Mouse (Mus musculus): ENCODE measurements around the gene Scn1a.
A peak's percentile ranks its signal among the peaks of the same experiment; 100 is the strongest.

DNA sequence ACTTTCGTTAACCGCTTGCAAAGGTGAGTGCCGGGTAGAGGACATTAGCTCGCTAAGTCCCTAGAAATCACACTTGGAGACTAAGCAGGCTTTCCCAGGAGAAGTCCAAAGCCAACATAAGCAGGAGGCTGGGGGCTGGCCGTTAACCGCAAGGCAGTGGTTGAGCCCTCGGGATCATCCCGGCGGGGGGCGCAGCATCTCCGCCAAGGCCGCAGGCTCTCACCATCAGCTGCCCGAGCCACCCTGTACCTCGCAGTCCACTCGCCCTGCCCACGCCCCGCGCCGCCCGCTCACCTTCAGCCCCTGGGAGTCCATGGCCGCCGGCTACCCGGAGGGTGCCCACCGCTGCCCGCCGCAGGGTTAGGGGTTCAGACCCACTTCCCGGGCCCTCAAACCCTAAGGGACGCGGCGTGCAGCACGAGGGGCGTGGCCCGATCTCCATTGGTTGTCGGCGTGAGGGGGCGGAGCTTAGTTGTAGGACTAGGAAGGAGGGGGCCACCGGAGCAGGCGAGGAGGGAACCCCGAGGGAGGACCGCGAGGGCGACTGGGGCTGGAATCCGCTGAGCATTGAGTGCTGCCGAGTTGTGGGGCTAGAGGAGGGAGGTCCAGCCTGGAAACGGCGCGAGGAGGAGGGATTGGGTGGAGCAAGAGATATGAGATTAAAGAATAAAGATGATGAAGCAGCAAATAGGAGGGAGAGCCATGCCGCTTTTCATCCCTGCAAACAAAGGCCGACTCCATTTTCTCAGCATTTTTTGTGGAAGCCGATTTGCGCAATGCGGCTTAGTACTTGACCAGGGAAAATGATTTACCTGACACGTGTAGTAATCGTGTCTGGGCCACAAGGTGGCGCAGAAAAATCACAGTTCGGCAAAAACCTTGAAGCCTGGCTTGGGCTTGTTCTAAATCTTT lies 184.2 kb downstream of the Scn1a start, which contains the start of gene Ttc21b:
- TF ChIP-seq EP300 (IDR thresholded peaks at IDR 0.05; ENCODE audit: insufficient read depth, low read depth, low read length): peak; percentile 41; the same call in 1 of the 2 replicates
- TF ChIP-seq CTCF (IDR thresholded peaks at IDR 0.05): peak; percentile 89
- TF ChIP-seq POLR2A (IDR thresholded peaks at IDR 0.05; ENCODE audit: insufficient read depth, low read depth, low read length): 0 out of 2 replicates have a peak, but pooled peaks have one; percentile 7
